Mouse (Mus musculus) C2C12 (cell line): ENCODE measurements around the gene Fkbp3. TPM values are rescaled to one million over a fixed set of nuclear protein-coding genes. Genes with fewer than 3 reads are reported as not detected.

Experiments used
- H3K27me3 ChIP-seq: one replicate; pipeline ENCODE4 v1.6.1; 2011; ENCODE audit not compliant: control insufficient read depth, insufficient read depth, insufficient read length
- H3K36me3 ChIP-seq: one replicate; pipeline ENCODE4 v1.6.1; 2011; ENCODE audit not compliant: control insufficient read depth, insufficient read depth
- H3K4me3 ChIP-seq: one replicate; pipeline ENCODE4 v1.5.1; 2011; ENCODE audit warnings: mild to moderate bottlenecking, control low read depth; ENCODE audit not compliant: poor library complexity, insufficient read depth, severe bottlenecking
- H3K79me2 ChIP-seq: one replicate; pipeline ENCODE4 v1.6.1; 2011; ENCODE audit not compliant: control insufficient read depth, insufficient read depth
- H3K79me3 ChIP-seq: one replicate; pipeline ENCODE4 v1.6.1; 2011; ENCODE audit warnings: low read depth, control low read depth
- H3ac ChIP-seq: one replicate; pipeline ENCODE3; 2011; ENCODE audit warnings: low read depth; ENCODE audit not compliant: control insufficient read depth, insufficient read length
- CEBPB ChIP-seq: IDR thresholded peaks from one replicate; pipeline ENCODE4 v1.6.1; 2011; ENCODE audit warnings: low read depth, mild to moderate bottlenecking, control low read depth, moderate library complexity
- CTCF ChIP-seq: IDR thresholded peaks from one replicate; pipeline ENCODE4 v1.5.1; 2011; ENCODE audit not compliant: control insufficient read depth, insufficient read depth, insufficient read length
- FOSL1 ChIP-seq: IDR thresholded peaks from one replicate; pipeline ENCODE4 v1.8.0; 2011; ENCODE audit warnings: mild to moderate bottlenecking, low read length; ENCODE audit not compliant: poor library complexity, insufficient read depth, severe bottlenecking
- MAX ChIP-seq: IDR thresholded peaks from one replicate; pipeline ENCODE4 v1.6.1; 2011; ENCODE audit warnings: mild to moderate bottlenecking, control low read depth
- MYOD1 ChIP-seq: IDR thresholded peaks from one replicate; pipeline ENCODE4 v1.6.1; 2011; ENCODE audit warnings: low read depth; ENCODE audit not compliant: control insufficient read depth, insufficient read length
- MYOG ChIP-seq: IDR thresholded peaks from one replicate; pipeline ENCODE4 v1.6.1; 2011; ENCODE audit not compliant: control insufficient read depth, insufficient read length; ENCODE audit errors: extremely low read depth
- USF1 ChIP-seq: IDR thresholded peaks from one replicate; pipeline ENCODE4 v1.6.1; 2011; ENCODE audit warnings: low read depth, mild to moderate bottlenecking, control low read depth, moderate library complexity
- polyA plus RNA-seq: library from polyadenylated mRNA; unstranded; fragments of >200 nt; fragmentation: generic; extraction: Trizol; gene quantifications from one replicate; pipeline ENCODE4 v1.2.1, GENCODE M21; 2012; ENCODE audit warnings: missing spikeins

Gene Fkbp3
- polyA plus RNA-seq, 1 experiment = 72.5 TPM

DNA sequence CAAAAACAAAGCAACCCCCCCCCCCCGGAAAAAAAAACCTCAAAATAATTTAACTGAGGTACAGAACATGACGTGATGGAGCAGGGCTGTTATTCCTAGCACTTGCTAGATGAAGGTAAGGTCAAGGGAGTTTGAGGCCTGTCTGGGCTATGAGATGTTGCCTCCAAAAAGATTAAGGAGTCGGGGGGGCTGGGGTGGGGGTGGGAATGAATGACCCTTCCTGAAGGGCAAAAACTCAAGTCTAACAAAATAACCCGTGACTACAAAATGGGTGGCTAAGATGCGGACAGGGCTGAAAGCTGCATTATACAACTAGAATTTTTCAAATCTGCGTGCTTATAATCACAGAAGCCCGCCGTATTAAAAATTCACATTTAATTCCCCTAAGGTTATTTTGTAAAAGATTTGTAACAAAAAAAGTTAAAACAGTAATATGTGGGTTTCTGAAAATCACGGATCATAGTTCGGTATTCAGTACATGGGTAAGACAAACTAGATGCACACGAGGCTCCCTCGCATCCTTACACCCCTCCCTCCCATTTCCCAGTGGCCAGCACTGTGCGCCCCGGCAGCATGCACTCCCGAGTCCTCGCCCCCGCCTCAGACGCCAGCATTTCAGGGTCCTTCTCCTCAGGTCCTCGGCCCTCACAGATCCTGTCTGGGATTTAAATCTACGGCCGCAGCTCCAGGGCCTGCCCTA lies 746 bp downstream of the Fkbp3 start:
- Histone ChIP-seq H3K79me2 (peaks cover 61% of the 10 kb centered on the region), H3K4me3 (peak overlapping the region; percentile 65), H3K27me3 (no peaks in the 10 kb centered on the region), H3ac (peak overlapping the region; percentile 89), H3K79me3 (peaks cover 27% of the 10 kb centered on the region), H3K36me3 (peaks cover 35% of the 10 kb centered on the region)
- TF ChIP-seq CTCF (no peak), MYOG (no peak), MAX (no peak), FOSL1 (no peak), CEBPB (no peak), USF1 (no peak), MYOD1 (no peak)

GRCm38 (mm10) chr12:65068409-65068808 lies 5.4 kb downstream of the Fkbp3 start:
- Histone ChIP-seq H3K79me2 (peaks cover 35% of the 10 kb centered on the region), H3K79me3 (peaks cover 21% of the 10 kb centered on the region), H3ac (no peak overlapping the region), H3K36me3 (peaks cover 73% of the 10 kb centered on the region), H3K4me3 (no peak overlapping the region), H3K27me3 (no peaks in the 10 kb centered on the region)
- TF ChIP-seq MYOD1 (no peak), CTCF (no peak), CEBPB (no peak), MAX (no peak), FOSL1 (no peak), MYOG (no peak), USF1 (no peak)

GRCm38 (mm10) chr12:65066234-65066633 lies 7.6 kb downstream of the Fkbp3 start:
- H3K36me3 ChIP-seq = peaks cover 86% of the 10 kb centered on the region

DNA sequence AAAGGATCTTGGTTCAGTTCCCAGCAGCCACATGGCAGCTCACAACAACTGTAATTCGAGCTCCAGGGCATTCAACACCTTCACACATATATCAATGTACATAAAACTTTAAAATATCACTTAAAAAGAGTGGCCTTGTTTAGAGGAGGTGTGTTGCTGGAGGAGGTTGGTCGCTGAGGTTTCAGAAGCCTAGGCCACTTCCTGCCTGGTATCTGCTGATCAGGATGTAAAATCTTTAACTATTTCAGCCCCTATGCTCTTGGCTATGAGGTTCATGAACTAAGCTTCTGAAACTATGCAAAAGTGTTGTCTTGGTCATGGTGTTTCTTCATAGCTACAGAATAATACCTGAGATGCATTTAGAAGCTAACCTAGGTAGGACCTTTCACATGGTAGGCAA lies 8.6 kb downstream of the Fkbp3 start:
- H3K79me3 ChIP-seq = peaks cover 9% of the 10 kb centered on the region
- H3K27me3 ChIP-seq = no peaks in the 10 kb centered on the region
- no peak overlapping the region for H3K4me3 ChIP-seq
- TF ChIP-seq FOSL1 = no peak
- TF ChIP-seq CEBPB = no peak
- H3K36me3 ChIP-seq = peaks cover 91% of the 10 kb centered on the region
- peaks cover 4% of the 10 kb centered on the region for H3K79me2 ChIP-seq
- no peak overlapping the region for H3ac ChIP-seq

More at GRCm38 (mm10) chr12:65066234-65066633, 7.6 kb downstream of the Fkbp3 start:
- Histone ChIP-seq H3K79me2 (peaks cover 14% of the 10 kb centered on the region), H3K4me3 (no peak overlapping the region), H3K79me3 (peaks cover 9% of the 10 kb centered on the region), H3K27me3 (no peaks in the 10 kb centered on the region), H3ac (no peak overlapping the region)
- TF ChIP-seq MAX = no peak
- TF ChIP-seq USF1 = no peak
- no peak for TF ChIP-seq FOSL1
- TF ChIP-seq MYOG = no peak
- TF ChIP-seq MYOD1 = no peak
- TF ChIP-seq CTCF = no peak
- TF ChIP-seq CEBPB = no peak

GRCm38 (mm10) chr12:65061082-65061481 lies 12.7 kb downstream of the Fkbp3 start:
- Histone ChIP-seq H3ac (no peak overlapping the region), H3K79me3 (peaks cover 8% of the 10 kb centered on the region), H3K79me2 (no peaks in the 10 kb centered on the region), H3K4me3 (no peak overlapping the region), H3K27me3 (no peaks in the 10 kb centered on the region), H3K36me3 (peaks cover 98% of the 10 kb centered on the region)
- no peak for TF ChIP-seq MYOG
- TF ChIP-seq CEBPB = no peak
- TF ChIP-seq MAX = no peak
- no peak for TF ChIP-seq FOSL1
- no peak for TF ChIP-seq MYOD1
- TF ChIP-seq USF1 = no peak
- TF ChIP-seq CTCF = no peak

- no peaks in the 10 kb centered on the region for H3K79me2 ChIP-seq
- H3K36me3 ChIP-seq = peaks cover 98% of the 10 kb centered on the region
- TF ChIP-seq MYOD1 (no peak), MAX (no peak), CTCF (no peak), MYOG (no peak), USF1 (no peak), CEBPB (no peak), FOSL1 (no peak)
- no peaks in the 10 kb centered on the region for H3K27me3 ChIP-seq
- no peak overlapping the region for H3ac ChIP-seq
- no peak overlapping the region for H3K4me3 ChIP-seq
- peaks cover 4% of the 10 kb centered on the region for H3K79me3 ChIP-seq
Measured at GRCm38 (mm10) chr12:65058203-65058602, 15.6 kb downstream of the Fkbp3 start.
